Mouse (Mus musculus) central nervous system, embryonic 18 days (tissue): ENCODE measurements around the gene Gfra1. TPM values are rescaled to one million over a fixed set of nuclear protein-coding genes. Genes with fewer than 3 reads are reported as not detected.

Experiments
- polyA plus RNA-seq: library from polyadenylated mRNA; depleted of rRNA; stranded (reverse); fragments of >200 nt; gene quantifications from 2 replicates; pipeline ENCODE4 v1.2.3, GENCODE M21; 2012; rRNA removed

Gene Gfra1
- 16.6 and 19.1 TPM in 2 replicates for polyA plus RNA-seq

GRCm38 (mm10) chr19:58455496-58456061 lies at the start of gene Gfra1:
Gfra1 (minus strand) TSS chr19:58455909.

Other genes with a start within 250 kb of the Gfra1 start
- gene Ccdc172, start 56.1 kb upstream of the Gfra1 start, polyA plus RNA-seq, result not detected in 2 replicates
- gene Pnlip, start 196.6 kb upstream of the Gfra1 start, polyA plus RNA-seq, result 0.39 and 0.43 TPM in 2 replicates